Mouse (Mus musculus) midbrain, embryonic 11.5 days (tissue): ENCODE data around the gene Adgrg5. TPM values are rescaled to one million over a fixed set of nuclear protein-coding genes. Genes with fewer than 3 reads are reported as not detected.

Source experiments
- ATAC-seq: fragments of 200-750 bp; cut with Nextera tagmentation; 2 replicates; pipeline ENCODE4 v1.8.0; 2017; ENCODE audit warnings: moderate TSS enrichment, moderate library complexity; ENCODE audit not compliant: low FRiP score
- DNase-seq: peaks from one replicate; pipeline ENCODE4 v3.0.0; 2015; ENCODE audit warnings: low spot score; ENCODE audit errors: missing footprints
- H3K27ac ChIP-seq: fragments of 300-500 bp; sonication (generic); 2 replicates; pipeline ENCODE4 v1.5.1; 2014; ENCODE audit warnings: low read depth, low read length
- H3K27me3 ChIP-seq: fragments of 300-500 bp; sonication (generic); 2 replicates; pipeline ENCODE4 v1.6.1; 2014; ENCODE audit warnings: mild to moderate bottlenecking, low read length, moderate library complexity, mixed read lengths; ENCODE audit not compliant: control insufficient read depth, insufficient read depth
- H3K36me3 ChIP-seq: fragments of 300-500 bp; sonication (generic); 2 replicates; pipeline ENCODE4 v1.6.1; 2014; ENCODE audit warnings: mild to moderate bottlenecking, low read length, moderate library complexity, mixed read lengths; ENCODE audit not compliant: control insufficient read depth, insufficient read depth
- H3K4me1 ChIP-seq: fragments of 300-500 bp; sonication (generic); 2 replicates; pipeline ENCODE4 v1.6.1; 2014; ENCODE audit warnings: low read length; ENCODE audit not compliant: control insufficient read depth, insufficient read depth
- H3K4me2 ChIP-seq: fragments of 300-500 bp; sonication (generic); 2 replicates; pipeline ENCODE4 v1.6.1; 2014; ENCODE audit warnings: mild to moderate bottlenecking, moderate library complexity
- H3K4me3 ChIP-seq: fragments of 300-500 bp; sonication (generic); 2 replicates; pipeline ENCODE4 v1.5.1; 2014; ENCODE audit warnings: low read depth, low read length
- H3K9ac ChIP-seq: fragments of 300-500 bp; sonication (generic); 2 replicates; pipeline ENCODE4 v1.6.1; 2014; ENCODE audit warnings: low read length
- H3K9me3 ChIP-seq: fragments of 300-500 bp; sonication (generic); 2 replicates; pipeline ENCODE4 v1.6.1; 2016; ENCODE audit warnings: low read length; ENCODE audit not compliant: control insufficient read depth
- WGBS: fragments of 180-500 bp; shearing (Covaris S2); extraction: QIAGEN DNeasy Blood & Tissue Kit; methylation state at CpG from one replicate; pipeline ENCODE4 v1.1.7; 2014; 5-methylcytosine and 5-hydroxymethylcytosine counted together
- polyA plus RNA-seq: library from polyadenylated mRNA; unstranded; fragments of >200 nt; fragmentation: Nextera tagmentation; extraction: Ambion mirVana; gene quantifications from 2 replicates; pipeline ENCODE4 v1.2.1, GENCODE M21; 2014

The Adgrg5 gene
- polyA plus RNA-seq, 1 experiment from 2014 or later, result 0.36 TPM

- ATAC-seq (no peak), DNase-seq (no peak)
- 87% methylated on average over 9 of the region's 9 CpGs for WGBS
- H3K4me1 ChIP-seq, result peaks cover 22% of the 10 kb centered on the region
- H3K27ac ChIP-seq, result no peak overlapping the region
- H3K4me3 ChIP-seq, result no peak overlapping the region
- H3K9me3 ChIP-seq, result no peaks in the 10 kb centered on the region
- H3K36me3 ChIP-seq, result no peaks in the 10 kb centered on the region
- H3K9ac ChIP-seq, result no peak overlapping the region
- no peak overlapping the region for H3K4me2 ChIP-seq
- no peaks in the 10 kb centered on the region for H3K27me3 ChIP-seq
These were observed 68.0 kb downstream of the Adgrg5 start for GRCm38 (mm10) chr8:94991454-94991994.

DNA sequence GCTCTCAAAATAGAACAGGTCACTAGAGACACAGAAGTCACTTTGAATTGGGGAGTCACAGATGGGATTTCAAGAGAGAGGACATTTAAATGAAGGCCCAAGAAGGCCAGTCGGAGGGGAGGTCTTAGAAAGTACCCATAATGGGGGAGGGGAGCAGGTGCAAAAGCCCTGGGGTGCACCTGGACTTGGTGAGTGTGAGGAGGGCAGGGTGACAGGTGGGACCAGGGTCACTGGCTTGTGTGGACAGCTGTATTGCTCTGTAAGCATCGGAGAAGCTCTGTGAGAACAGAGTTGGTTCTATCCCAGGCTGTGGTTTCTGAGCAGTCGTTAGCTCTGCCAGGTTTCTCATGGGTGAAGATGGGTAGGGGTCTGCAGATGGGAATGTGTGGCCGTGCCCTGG lies 68.5 kb downstream of the Adgrg5 start:
- H3K27me3 ChIP-seq, result no peaks in the 10 kb centered on the region
- H3K4me2 ChIP-seq, result no peak overlapping the region
- 88% methylated on average over 4 of the region's 4 CpGs for WGBS
- H3K9me3 ChIP-seq, result no peaks in the 10 kb centered on the region
- no peaks in the 10 kb centered on the region for H3K36me3 ChIP-seq
- no peak for ATAC-seq
- peaks cover 26% of the 10 kb centered on the region for H3K4me1 ChIP-seq
- no peak overlapping the region for H3K9ac ChIP-seq
- no peak overlapping the region for H3K4me3 ChIP-seq
- DNase-seq, result no peak
- H3K27ac ChIP-seq, result peak overlapping the region; percentile 49

- WGBS, result 36% methylated on average over 5 of the region's 5 CpGs
- Histone ChIP-seq H3K9ac (peak overlapping the region; percentile 40), H3K4me3 (no peak overlapping the region), H3K27ac (peak overlapping the region; percentile 49), H3K9me3 (no peaks in the 10 kb centered on the region), H3K4me1 (peaks cover 32% of the 10 kb centered on the region), H3K36me3 (no peaks in the 10 kb centered on the region), H3K27me3 (no peaks in the 10 kb centered on the region), H3K4me2 (0 out of 2 replicates have a peak overlapping the region, but pooled peaks have one; percentile 20)
- DNase-seq, result no peak
- ATAC-seq, result no peak
These were observed 69.0 kb downstream of the Adgrg5 start for GRCm38 (mm10) chr8:94992534-94992933.

Other genes starting within 250 kb of the Adgrg5 start
- 0.66 TPM in 1 of 2 replicates, not detected in the other for gene Pllp, start 227.4 kb upstream of the Adgrg5 start, polyA plus RNA-seq
- gene Ccl22, start 178.1 kb upstream of the Adgrg5 start, polyA plus RNA-seq, result not detected in 2 replicates
- gene Cx3cl1, start 151.7 kb upstream of the Adgrg5 start, polyA plus RNA-seq, result 9.4 and 10.4 TPM in 2 replicates
- gene Ccl17, start 113.2 kb upstream of the Adgrg5 start, polyA plus RNA-seq, result not detected in 2 replicates
- gene Coq9, start 85.4 kb upstream of the Adgrg5 start, polyA plus RNA-seq, result 49.4 and 51.5 TPM in 2 replicates
- gene Ciapin1, start 85.3 kb upstream of the Adgrg5 start, polyA plus RNA-seq, result 134 and 154 TPM in 2 replicates
- 160 and 169 TPM in 2 replicates for gene Polr2c, start 66.2 kb upstream of the Adgrg5 start, polyA plus RNA-seq
- 12.0 and 12.9 TPM in 2 replicates for gene Dok4, start 47.4 kb upstream of the Adgrg5 start, polyA plus RNA-seq
- gene Ccdc102a, start 5.6 kb upstream of the Adgrg5 start, polyA plus RNA-seq, result 13.5 and 15.9 TPM in 2 replicates
- 153 and 157 TPM in 2 replicates for gene Adgrg1, start 51.1 kb downstream of the Adgrg5 start, polyA plus RNA-seq
- gene Adgrg3, start 94.0 kb downstream of the Adgrg5 start, polyA plus RNA-seq, result 2.6 and 2.8 TPM in 2 replicates
- gene Drc7, start 131.4 kb downstream of the Adgrg5 start, polyA plus RNA-seq, result 0.14 TPM in 1 of 2 replicates, not detected in the other
- gene Katnb1, start 157.5 kb downstream of the Adgrg5 start, polyA plus RNA-seq, result 27.8 and 30.9 TPM in 2 replicates